Mouse (Mus musculus) G1E (cell line): ENCODE data around the gene Acvr2b.

ENCODE experiments used
- CTCF ChIP-seq: IDR thresholded peaks from 2 replicates; pipeline ENCODE4 v1.5.1; 2012; ENCODE audit warnings: low read depth, low read length, inconsistent platforms, mixed read lengths
- GATA1 ChIP-seq: IDR thresholded peaks from 2 replicates; pipeline ENCODE4 v1.6.1; 2012; ENCODE audit warnings: borderline replicate concordance, low read length, inconsistent platforms, mixed read lengths
- GATA2 ChIP-seq: IDR thresholded peaks from 2 replicates; pipeline ENCODE4 v1.6.1; 2012; ENCODE audit warnings: low read depth, low read length, inconsistent platforms, borderline replicate concordance
- POLR2AphosphoS5 ChIP-seq: IDR thresholded peaks from 2 replicates; pipeline ENCODE4 v1.6.1; 2012; ENCODE audit warnings: low read depth, low read length, inconsistent platforms; ENCODE audit not compliant: insufficient replicate concordance
- TAL1 ChIP-seq: conservative IDR thresholded peaks from 2 replicates; pipeline ENCODE4 v1.6.1; 2012; ENCODE audit warnings: low read depth, low read length, inconsistent platforms, mixed read lengths

GRCm38 (mm10) chr9:119375008-119375407 lies 26.9 kb upstream of the Acvr2b start:
- TF ChIP-seq CTCF = no peak
- TF ChIP-seq TAL1 = no peak
- no peak for TF ChIP-seq GATA1
- TF ChIP-seq POLR2AphosphoS5 = no peak
- no peak for TF ChIP-seq GATA2
